Mouse (Mus musculus) urinary bladder, postnatal 25 days (tissue): ENCODE measurements at regions not wholly inside any gene's neighbourhood (a gene's known extent, or its start where the extent isn't known, plus 50 kb on each side); places are given as distances from the start of the nearest gene placed in this dataset.
"Not testable (repeated sequence)": the region's sequence is repeated elsewhere in the genome, so short reads cannot be mapped to it uniquely, and the experiment has no call there.

Source experiments
- DNase-seq: peaks from one replicate; pipeline ENCODE4 v3.0.0; 2022; ENCODE audit warnings: low spot score

- DNase-seq: no peak
These were observed 162.2 kb upstream of the St6galnac5 start for GRCm38 (mm10) chr3:153144217-153144616.

GRCm38 (mm10) chr3:153140985-153141384 lies 158.9 kb upstream of the St6galnac5 start:
- no peak for DNase-seq

- DNase-seq: no peak
These were observed 143.3 kb upstream of the St6galnac5 start for GRCm38 (mm10) chr3:153125335-153125734.

GRCm38 (mm10) chr3:153121934-153122333 lies 139.9 kb upstream of the St6galnac5 start:
- no peak for DNase-seq

GRCm38 (mm10) chr3:153119142-153119541 lies 137.1 kb upstream of the St6galnac5 start:
- DNase-seq: no peak

- no peak for DNase-seq
These were observed 136.6 kb upstream of the St6galnac5 start for GRCm38 (mm10) chr3:153118643-153119042.

- DNase-seq: no peak
These were observed 123.5 kb upstream of the St6galnac5 start for GRCm38 (mm10) chr3:153105591-153105990.

GRCm38 (mm10) chr3:153090572-153090971 lies 108.5 kb upstream of the St6galnac5 start:
- not testable (repeated sequence) for DNase-seq

GRCm38 (mm10) chr3:153085096-153085788 lies 103.2 kb upstream of the St6galnac5 start:
- peak; percentile 4 for DNase-seq

GRCm38 (mm10) chr3:153084226-153085095 lies 102.4 kb upstream of the St6galnac5 start:
- DNase-seq: no peak

GRCm38 (mm10) chr3:153080371-153080770 lies 98.3 kb upstream of the St6galnac5 start:
- DNase-seq: no peak

GRCm38 (mm10) chr3:153077846-153078703 lies 96.0 kb upstream of the St6galnac5 start:
- no peak for DNase-seq

GRCm38 (mm10) chr3:153072200-153072919 lies 90.3 kb upstream of the St6galnac5 start:
- no peak for DNase-seq

- no peak for DNase-seq
These were observed 89.5 kb upstream of the St6galnac5 start for GRCm38 (mm10) chr3:153071549-153071948.

- no peak for DNase-seq
These were observed 89.1 kb upstream of the St6galnac5 start for GRCm38 (mm10) chr3:153071123-153071522.

- no peak for DNase-seq
These were observed 83.8 kb upstream of the St6galnac5 start for GRCm38 (mm10) chr3:153065890-153066289.

- DNase-seq: no peak
These were observed 71.1 kb upstream of the St6galnac5 start for GRCm38 (mm10) chr3:153053163-153053562.

GRCm38 (mm10) chr3:153051566-153051965 lies 69.5 kb upstream of the St6galnac5 start:
- DNase-seq: no peak

- no peak for DNase-seq
These were observed 63.3 kb upstream of the St6galnac5 start for GRCm38 (mm10) chr3:153045328-153045727.

- DNase-seq: no peak
These were observed 51.9 kb upstream of the St6galnac5 start for GRCm38 (mm10) chr3:153033980-153034379.
